Comparison of ENCODE assay signal across 11 mouse cellular contexts in genomic region chr11:102225221-102225620, GRCm38 (mm10). TPM values are rescaled to one million over a fixed set of nuclear protein-coding genes. Genes with fewer than 3 reads are reported as not detected.
DNase-seq lines count a peak whose midpoint lies in the region; ATAC-seq and TF ChIP-seq lines count a peak whose summit lies in the region.
"Had no signal": no experiment of that assay in that cellular context is flagged by ENCODE, and none has a peak within 500 bp of the region (broad histone marks: within the 10 kb centered on the region; RNA-seq: fewer than 3 reads in every experiment).

No protein-coding gene starts in this region.

- no peaks in the 10 kb centered on the region for H3K27me3 ChIP-seq in intestine, embryonic 15.5 days (replicated peaks)
- no peaks in the 10 kb centered on the region for H3K27me3 ChIP-seq in intestine, postnatal 0 days (replicated peaks; ENCODE audit: control insufficient read depth, insufficient read depth, low read length)
- peaks cover 58% of the 10 kb centered on the region for H3K27me3 ChIP-seq in embryonic facial prominence, embryonic 10.5 days (replicated peaks; ENCODE audit: low read depth, poor library complexity, severe bottlenecking)
- no peaks in the 10 kb centered on the region for H3K27me3 ChIP-seq in heart, postnatal 0 days (ENCODE audit: control insufficient read depth, insufficient read depth, low read length)
- no peaks in the 10 kb centered on the region for H3K27me3 ChIP-seq in midbrain, embryonic 12.5 days

- 0 out of 2 replicates have a peak overlapping the region, but pooled peaks have one; percentile 1 for H3K9ac ChIP-seq in intestine, embryonic 15.5 days
- H3K9ac ChIP-seq in intestine, postnatal 0 days (ENCODE audit: low read depth, low read length), result no peak overlapping the region
- H3K9ac ChIP-seq in heart, postnatal 0 days (replicated peaks; ENCODE audit: low read depth, low read length), result no peak overlapping the region
- H3K9ac ChIP-seq in midbrain, embryonic 12.5 days (replicated peaks), result peak overlapping the region; percentile 37; the same call in 1 of the 2 replicates

- H3K4me1 ChIP-seq in intestine, embryonic 15.5 days (replicated peaks), result peaks cover 76% of the 10 kb centered on the region
- H3K4me1 ChIP-seq in intestine, postnatal 0 days (replicated peaks; ENCODE audit: control insufficient read depth, insufficient read depth, low read length), result peaks cover 7% of the 10 kb centered on the region
- peaks cover 86% of the 10 kb centered on the region for H3K4me1 ChIP-seq in embryonic facial prominence, embryonic 10.5 days
- H3K4me1 ChIP-seq in heart, postnatal 0 days (ENCODE audit: control insufficient read depth, insufficient read depth), result peaks cover 61% of the 10 kb centered on the region
- peaks cover 58% of the 10 kb centered on the region for H3K4me1 ChIP-seq in midbrain, embryonic 12.5 days

- H3K4me3 ChIP-seq in intestine, embryonic 15.5 days (replicated peaks), result no peak overlapping the region
- H3K4me3 ChIP-seq in intestine, postnatal 0 days (ENCODE audit: low read depth, low read length), result no peak overlapping the region
- peak overlapping the region; percentile 45 for H3K4me3 ChIP-seq in embryonic facial prominence, embryonic 10.5 days
- H3K4me3 ChIP-seq in heart, postnatal 0 days (ENCODE audit: low read depth, low read length), result no peak overlapping the region
- H3K4me3 ChIP-seq in midbrain, embryonic 12.5 days, result no peak overlapping the region

- H3K9me3 ChIP-seq in intestine, embryonic 15.5 days, result no peaks in the 10 kb centered on the region
- H3K9me3 ChIP-seq in intestine, postnatal 0 days (ENCODE audit: control insufficient read depth), result no peaks in the 10 kb centered on the region
- no peaks in the 10 kb centered on the region for H3K9me3 ChIP-seq in embryonic facial prominence, embryonic 10.5 days
- no peaks in the 10 kb centered on the region for H3K9me3 ChIP-seq in heart, postnatal 0 days (replicated peaks; ENCODE audit: control insufficient read depth, low read length)
- no peaks in the 10 kb centered on the region for H3K9me3 ChIP-seq in midbrain, embryonic 12.5 days
- H3K9me3 ChIP-seq: G1E had no signal

- DNase-seq in embryonic facial prominence, embryonic 10.5 days (ENCODE audit: low spot score), result no peak
- DNase-seq in heart, postnatal 0 days (ENCODE audit: low spot score), result no peak
- no peak for DNase-seq in cerebellum, adult 11 months
- no peak for DNase-seq in testis, postnatal 10 days (ENCODE audit: low spot score)
- no peak for DNase-seq in embryo, embryonic 10.5 days (ENCODE audit: low spot score)
- DNase-seq: gastrocnemius, postnatal 10 days; layer of hippocampus, adult 9-11 months had no signal

- WGBS in intestine, embryonic 15.5 days, result 68% methylated on average over 5 of the region's 5 CpGs
- 68% methylated on average over 5 of the region's 5 CpGs for WGBS in intestine, postnatal 0 days
- WGBS in embryonic facial prominence, embryonic 10.5 days, result 74% methylated on average over 5 of the region's 5 CpGs
- 48% methylated on average over 5 of the region's 5 CpGs for WGBS in heart, postnatal 0 days
- WGBS in midbrain, embryonic 12.5 days, result 69% methylated on average over 5 of the region's 5 CpGs

- no peak for ATAC-seq in intestine, embryonic 15.5 days
- ATAC-seq in intestine, postnatal 0 days, result no peak
- ATAC-seq in heart, postnatal 0 days (ENCODE audit: insufficient read depth, low read depth), result no peak
- ATAC-seq in midbrain, embryonic 12.5 days (ENCODE audit: low FRiP score, low read depth), result no peak

- H3K27ac ChIP-seq in intestine, embryonic 15.5 days, result no peak overlapping the region
- H3K27ac ChIP-seq in intestine, postnatal 0 days (ENCODE audit: low read depth, low read length), result no peak overlapping the region
- peak overlapping the region; percentile 26; the same call in 1 of the 2 replicates for H3K27ac ChIP-seq in embryonic facial prominence, embryonic 10.5 days (replicated peaks)
- H3K27ac ChIP-seq in heart, postnatal 0 days (ENCODE audit: low read depth), result peak overlapping the region; percentile 27; the same call in 1 of the 2 replicates
- H3K27ac ChIP-seq in midbrain, embryonic 12.5 days (replicated peaks), result no peak overlapping the region

- H3K4me2 ChIP-seq in intestine, embryonic 15.5 days (replicated peaks), result peak overlapping the region; percentile 50
- no peak overlapping the region for H3K4me2 ChIP-seq in intestine, postnatal 0 days (replicated peaks; ENCODE audit: low read depth)
- H3K4me2 ChIP-seq in heart, postnatal 0 days (ENCODE audit: low read depth, low read length), result peak overlapping the region; percentile 57; the same call in 1 of the 2 replicates
- H3K4me2 ChIP-seq in midbrain, embryonic 12.5 days (replicated peaks), result peak overlapping the region; percentile 39; the same call in 1 of the 2 replicates

- TF ChIP-seq CTCF in intestine, postnatal 0 days (IDR thresholded peaks at IDR 0.05; ENCODE audit: low read depth), result no peak
- no peak for TF ChIP-seq CTCF in heart, postnatal 0 days (IDR thresholded peaks at IDR 0.05; ENCODE audit: low read depth)

- no peak for TF ChIP-seq EP300 in heart, postnatal 0 days (IDR thresholded peaks at IDR 0.05; ENCODE audit: low read depth)

- H3K36me3 ChIP-seq in intestine, embryonic 15.5 days, result no peaks in the 10 kb centered on the region
- H3K36me3 ChIP-seq in intestine, postnatal 0 days (ENCODE audit: control insufficient read depth, insufficient read depth), result peaks cover 7% of the 10 kb centered on the region; the same call in 1 of the 2 replicates
- H3K36me3 ChIP-seq in embryonic facial prominence, embryonic 10.5 days (replicated peaks), result peaks cover 23% of the 10 kb centered on the region
- peaks cover 5% of the 10 kb centered on the region; the same call in 1 of the 2 replicates for H3K36me3 ChIP-seq in heart, postnatal 0 days (replicated peaks; ENCODE audit: control insufficient read depth, insufficient read depth, low read length)
- H3K36me3 ChIP-seq in midbrain, embryonic 12.5 days, result peaks cover 29% of the 10 kb centered on the region
- H3K36me3 ChIP-seq: G1E had no signal

RNA-seq across cellular contexts. Expression of gene Hdac5, which starts 4.7 kb away (rescaled TPM):
- polyA plus RNA-seq in intestine, embryonic 15.5 days (2015; fragmentation: Nextera tagmentation; extraction: Ambion mirVana), result 54.3 and 62.8 TPM in 2 replicates
- 30.1 and 30.4 TPM in 2 replicates for polyA plus RNA-seq in intestine, postnatal 0 days (2015; fragmentation: Nextera tagmentation; extraction: Ambion mirVana)
- 49.6 and 52.9 TPM in 2 replicates for polyA plus RNA-seq in embryonic facial prominence, embryonic 10.5 days (2016; fragmentation: Nextera tagmentation; extraction: Ambion mirVana)
- 194 and 287 TPM in 2 replicates for total RNA-seq in heart, postnatal 0 days (2014; rRNA removed; ENCODE audit: low replicate concordance)
- polyA plus RNA-seq in heart, postnatal 0 days (2015; fragmentation: Nextera tagmentation; extraction: Ambion mirVana), result 51.4 and 67.2 TPM in 2 replicates
- polyA plus RNA-seq in midbrain, embryonic 12.5 days (2016; fragmentation: Nextera tagmentation; extraction: Ambion mirVana), result 98.4 and 106 TPM in 2 replicates

RNA-seq across cellular contexts. Expression of gene BC030867, which starts 23.5 kb away (rescaled TPM):
- 13.1 and 13.5 TPM in 2 replicates for polyA plus RNA-seq in intestine, embryonic 15.5 days (2015; fragmentation: Nextera tagmentation; extraction: Ambion mirVana)
- polyA plus RNA-seq in intestine, postnatal 0 days (2015; fragmentation: Nextera tagmentation; extraction: Ambion mirVana), result 2.7 and 3.4 TPM in 2 replicates
- 30.1 and 32.4 TPM in 2 replicates for polyA plus RNA-seq in embryonic facial prominence, embryonic 10.5 days (2016; fragmentation: Nextera tagmentation; extraction: Ambion mirVana)
- total RNA-seq in heart, postnatal 0 days (2014; rRNA removed; ENCODE audit: low replicate concordance), result 3.9 and 5.6 TPM in 2 replicates
- polyA plus RNA-seq in heart, postnatal 0 days (2015; fragmentation: Nextera tagmentation; extraction: Ambion mirVana), result 2.2 and 2.9 TPM in 2 replicates
- 11.8 and 15.2 TPM in 2 replicates for polyA plus RNA-seq in midbrain, embryonic 12.5 days (2016; fragmentation: Nextera tagmentation; extraction: Ambion mirVana)

RNA-seq across cellular contexts. Expression of gene G6pc3, which starts 35.8 kb away (rescaled TPM):
- 31.1 and 33.9 TPM in 2 replicates for polyA plus RNA-seq in intestine, embryonic 15.5 days (2015; fragmentation: Nextera tagmentation; extraction: Ambion mirVana)
- polyA plus RNA-seq in intestine, postnatal 0 days (2015; fragmentation: Nextera tagmentation; extraction: Ambion mirVana), result 20.4 and 21.1 TPM in 2 replicates
- 38.2 and 39.6 TPM in 2 replicates for polyA plus RNA-seq in embryonic facial prominence, embryonic 10.5 days (2016; fragmentation: Nextera tagmentation; extraction: Ambion mirVana)
- 47.9 and 55.5 TPM in 2 replicates for total RNA-seq in heart, postnatal 0 days (2014; rRNA removed; ENCODE audit: low replicate concordance)
- polyA plus RNA-seq in heart, postnatal 0 days (2015; fragmentation: Nextera tagmentation; extraction: Ambion mirVana), result 18.7 and 20.0 TPM in 2 replicates
- 27.6 and 29.7 TPM in 2 replicates for polyA plus RNA-seq in midbrain, embryonic 12.5 days (2016; fragmentation: Nextera tagmentation; extraction: Ambion mirVana)

RNA-seq across cellular contexts. Expression of gene Lsm12, which starts 40.1 kb away (rescaled TPM):
- 118 and 140 TPM in 2 replicates for polyA plus RNA-seq in intestine, embryonic 15.5 days (2015; fragmentation: Nextera tagmentation; extraction: Ambion mirVana)
- 103 and 107 TPM in 2 replicates for polyA plus RNA-seq in intestine, postnatal 0 days (2015; fragmentation: Nextera tagmentation; extraction: Ambion mirVana)
- polyA plus RNA-seq in embryonic facial prominence, embryonic 10.5 days (2016; fragmentation: Nextera tagmentation; extraction: Ambion mirVana), result 145 and 155 TPM in 2 replicates
- 36.0 and 41.4 TPM in 2 replicates for total RNA-seq in heart, postnatal 0 days (2014; rRNA removed; ENCODE audit: low replicate concordance)
- polyA plus RNA-seq in heart, postnatal 0 days (2015; fragmentation: Nextera tagmentation; extraction: Ambion mirVana), result 90.1 and 92.7 TPM in 2 replicates
- polyA plus RNA-seq in midbrain, embryonic 12.5 days (2016; fragmentation: Nextera tagmentation; extraction: Ambion mirVana), result 112 and 119 TPM in 2 replicates

RNA-seq across cellular contexts. Expression of gene Asb16, which starts 43.3 kb away (rescaled TPM):
- polyA plus RNA-seq in intestine, embryonic 15.5 days (2015; fragmentation: Nextera tagmentation; extraction: Ambion mirVana), result 0.08 TPM in 1 of 2 replicates, not detected in the other
- polyA plus RNA-seq in intestine, postnatal 0 days (2015; fragmentation: Nextera tagmentation; extraction: Ambion mirVana), result 0.05 and 0.09 TPM in 2 replicates
- 0.09 and 0.10 TPM in 2 replicates for polyA plus RNA-seq in embryonic facial prominence, embryonic 10.5 days (2016; fragmentation: Nextera tagmentation; extraction: Ambion mirVana)
- 0.99 and 1.2 TPM in 2 replicates for total RNA-seq in heart, postnatal 0 days (2014; rRNA removed; ENCODE audit: low replicate concordance)
- 0.07 TPM in 2 replicates for polyA plus RNA-seq in heart, postnatal 0 days (2015; fragmentation: Nextera tagmentation; extraction: Ambion mirVana)
- polyA plus RNA-seq in midbrain, embryonic 12.5 days (2016; fragmentation: Nextera tagmentation; extraction: Ambion mirVana), result not detected in 2 replicates
- polyA plus RNA-seq: G1E had no signal

Comparison
In these comparisons a context has a peak if more than half of its experiments do, and no peak if none do; other contexts are left out.
1. H3K9ac ChIP-seq: peak in intestine, embryonic 15.5 days (single experiment) and midbrain, embryonic 12.5 days (single experiment); none in intestine, postnatal 0 days (single experiment) and heart, postnatal 0 days (single experiment).
2. H3K27ac ChIP-seq: peak in embryonic facial prominence, embryonic 10.5 days (single experiment) and heart, postnatal 0 days (single experiment); none in intestine, embryonic 15.5 days (single experiment), intestine, postnatal 0 days (single experiment) and midbrain, embryonic 12.5 days (single experiment).